Mouse (Mus musculus): Measurements from ENCODE around the gene Grin2a. TPM values are rescaled to one million over a fixed set of nuclear protein-coding genes. Genes with fewer than 3 reads are reported as not detected.

Grin2a gene
- total and polyA plus RNA-seq, 2 experiments from 2014 or later: 3.7 to 9.9 TPM

GRCm38 (mm10) chr16:9825110-9825483 is 170.3 kb downstream of the Grin2a start:
- TF ChIP-seq CTCF (IDR thresholded peaks at IDR 0.05; ENCODE audit: low read depth): no peak
- no peak overlapping the region for H3K9ac ChIP-seq
- no peak overlapping the region for H3K27ac ChIP-seq (ENCODE audit: low read depth, low read length)
- H3K4me2 ChIP-seq (ENCODE audit: low read depth): no peak overlapping the region
- ATAC-seq (no peak), DNase-seq (no peak)
- H3K27me3 ChIP-seq (ENCODE audit: insufficient read depth, low read length): no peaks in the 10 kb centered on the region
- no peak overlapping the region for H3K4me3 ChIP-seq (ENCODE audit: low read depth, low read length)
- no peaks in the 10 kb centered on the region for H3K4me1 ChIP-seq (ENCODE audit: insufficient read depth)
- 67% methylated on average over 2 of the region's 2 CpGs for WGBS
- H3K36me3 ChIP-seq (ENCODE audit: insufficient read depth): no peaks in the 10 kb centered on the region
- no peaks in the 10 kb centered on the region for H3K9me3 ChIP-seq (ENCODE audit: low read length)

GRCm38 (mm10) chr16:9824436-9825109 is 170.8 kb downstream of the Grin2a start:
- H3K4me2 ChIP-seq (ENCODE audit: low read depth): no peak overlapping the region

GRCm38 (mm10) chr16:9823686-9824085 is 171.7 kb downstream of the Grin2a start:
- DNase-seq (no peak), ATAC-seq (no peak)
- H3K4me3 ChIP-seq (ENCODE audit: low read depth, low read length): no peak overlapping the region

More at GRCm38 (mm10) chr16:9824436-9825109, 170.8 kb downstream of the Grin2a start:
- H3K9ac ChIP-seq: no peak overlapping the region
- WGBS: 82% methylated on average over 4 of the region's 4 CpGs
- TF ChIP-seq CTCF (IDR thresholded peaks at IDR 0.05; ENCODE audit: low read depth): no peak
- ATAC-seq (no peak), DNase-seq (no peak)
- no peak overlapping the region for H3K4me3 ChIP-seq (ENCODE audit: low read depth, low read length)
- H3K27me3 ChIP-seq (ENCODE audit: insufficient read depth, low read length): no peaks in the 10 kb centered on the region
- no peaks in the 10 kb centered on the region for H3K9me3 ChIP-seq (ENCODE audit: low read length)
- H3K4me1 ChIP-seq (ENCODE audit: insufficient read depth): no peaks in the 10 kb centered on the region
- H3K27ac ChIP-seq (ENCODE audit: low read depth, low read length): no peak overlapping the region
- H3K36me3 ChIP-seq (ENCODE audit: insufficient read depth): no peaks in the 10 kb centered on the region

GRCm38 (mm10) chr16:9819508-9819907 is 175.9 kb downstream of the Grin2a start:
- TF ChIP-seq CTCF (IDR thresholded peaks at IDR 0.05; ENCODE audit: low read depth): no peak
- Histone ChIP-seq H3K27ac (ENCODE audit: low read depth, low read length) (no peak overlapping the region), H3K9me3 (ENCODE audit: low read length) (no peaks in the 10 kb centered on the region), H3K36me3 (ENCODE audit: insufficient read depth) (no peaks in the 10 kb centered on the region), H3K4me2 (ENCODE audit: low read depth) (no peak overlapping the region), H3K4me1 (ENCODE audit: insufficient read depth) (no peaks in the 10 kb centered on the region), H3K4me3 (ENCODE audit: low read depth, low read length) (no peak overlapping the region), H3K9ac (no peak overlapping the region), H3K27me3 (ENCODE audit: insufficient read depth, low read length) (no peaks in the 10 kb centered on the region)
- ATAC-seq (no peak), DNase-seq (no peak)
- WGBS: 65% methylated on average over 3 of the region's 3 CpGs

More at GRCm38 (mm10) chr16:9823686-9824085, 171.7 kb downstream of the Grin2a start:
- no peak overlapping the region for H3K9ac ChIP-seq
- H3K4me2 ChIP-seq (ENCODE audit: low read depth): no peak overlapping the region
- no peaks in the 10 kb centered on the region for H3K4me1 ChIP-seq (ENCODE audit: insufficient read depth)
- H3K27ac ChIP-seq (ENCODE audit: low read depth, low read length): no peak overlapping the region
- H3K9me3 ChIP-seq (ENCODE audit: low read length): no peaks in the 10 kb centered on the region
- TF ChIP-seq CTCF (IDR thresholded peaks at IDR 0.05; ENCODE audit: low read depth): no peak
- no peaks in the 10 kb centered on the region for H3K36me3 ChIP-seq (ENCODE audit: insufficient read depth)
- H3K27me3 ChIP-seq (ENCODE audit: insufficient read depth, low read length): no peaks in the 10 kb centered on the region

GRCm38 (mm10) chr16:9801338-9801737 is 194.0 kb downstream of the Grin2a start:
- H3K4me1 ChIP-seq (ENCODE audit: insufficient read depth): no peaks in the 10 kb centered on the region
- no peaks in the 10 kb centered on the region for H3K27me3 ChIP-seq (ENCODE audit: insufficient read depth, low read length)
- H3K4me2 ChIP-seq (ENCODE audit: low read depth): no peak overlapping the region
- whole genome bisulfite sequencing: 71% methylated on average over 8 of the region's 8 CpGs
- DNase-seq (no peak), ATAC-seq (no peak)
- H3K4me3 ChIP-seq (ENCODE audit: low read depth, low read length): no peak overlapping the region
- H3K27ac ChIP-seq (ENCODE audit: low read depth, low read length): no peak overlapping the region
- TF ChIP-seq CTCF (IDR thresholded peaks at IDR 0.05; ENCODE audit: low read depth): no peak
- H3K9me3 ChIP-seq (ENCODE audit: low read length): no peaks in the 10 kb centered on the region
- no peaks in the 10 kb centered on the region for H3K36me3 ChIP-seq (ENCODE audit: insufficient read depth)
- no peak overlapping the region for H3K9ac ChIP-seq

GRCm38 (mm10) chr16:9800221-9800620 is 195.1 kb downstream of the Grin2a start:
- no peak overlapping the region for H3K9ac ChIP-seq
- TF ChIP-seq CTCF (IDR thresholded peaks at IDR 0.05; ENCODE audit: low read depth): no peak
- no peak overlapping the region for H3K4me3 ChIP-seq (ENCODE audit: low read depth, low read length)
- WGBS: 42% methylated on average over 1 of the region's 1 CpGs
- no peak overlapping the region for H3K27ac ChIP-seq (ENCODE audit: low read depth, low read length)
- no peaks in the 10 kb centered on the region for H3K9me3 ChIP-seq (ENCODE audit: low read length)
- no peaks in the 10 kb centered on the region for H3K36me3 ChIP-seq (ENCODE audit: insufficient read depth)
- no peaks in the 10 kb centered on the region for H3K27me3 ChIP-seq (ENCODE audit: insufficient read depth, low read length)
- no peak for ATAC-seq
- no peak overlapping the region for H3K4me2 ChIP-seq (ENCODE audit: low read depth)
- H3K4me1 ChIP-seq (ENCODE audit: insufficient read depth): no peaks in the 10 kb centered on the region
- no peak for DNase-seq

- WGBS: 86% methylated on average over 2 of the region's 2 CpGs
- no peak overlapping the region for H3K4me3 ChIP-seq (ENCODE audit: low read depth, low read length)
- H3K36me3 ChIP-seq (ENCODE audit: insufficient read depth): no peaks in the 10 kb centered on the region
- TF ChIP-seq CTCF (IDR thresholded peaks at IDR 0.05; ENCODE audit: low read depth): no peak
- H3K9me3 ChIP-seq (ENCODE audit: low read length): no peaks in the 10 kb centered on the region
- H3K4me2 ChIP-seq (ENCODE audit: low read depth): no peak overlapping the region
- no peak overlapping the region for H3K27ac ChIP-seq (ENCODE audit: low read depth, low read length)
- H3K4me1 ChIP-seq (ENCODE audit: insufficient read depth): no peaks in the 10 kb centered on the region
- no peak for ATAC-seq
- DNase-seq: no peak
- H3K9ac ChIP-seq: no peak overlapping the region
- no peaks in the 10 kb centered on the region for H3K27me3 ChIP-seq (ENCODE audit: insufficient read depth, low read length)
Observed at GRCm38 (mm10) chr16:9792976-9793375, 202.4 kb downstream of the Grin2a start.
